Mouse (Mus musculus): ENCODE measurements at regions not wholly inside any gene's neighbourhood (a gene's known extent, or its start where the extent isn't known, plus 50 kb on each side); places are given as distances from the start of the nearest gene placed in this dataset.

- TF ChIP-seq POLR2A (IDR thresholded peaks at IDR 0.05; ENCODE audit: extremely low read depth, insufficient read depth, low read length) (no peak), CTCF (IDR thresholded peaks at IDR 0.05; ENCODE audit: low read depth, low read length) (no peak)
Observed at GRCm38 (mm10) chr5:16426306-16426705, 127.0 kb upstream of the Hgf start.
